Mouse (Mus musculus): ENCODE results near the gene Prkcsh.

Gene Prkcsh

GRCm38 (mm10) chr9:22002194-22003162, at the start of gene Prkcsh, which contains the start of gene Ccdc151:
TSS of gene Prkcsh (plus strand) at chr9:22002806.
TSS of gene Ccdc151 (minus strand) at chr9:22002634.
- DNase-seq (ENCODE audit: low spot score in 2 of 2) = peak; percentile 96 to 98

GRCm38 (mm10) chr9:21953600-21953999, 49.0 kb upstream of the Prkcsh start:
- peak in 1 of 2 experiments; percentile 47 for DNase-seq (ENCODE audit: low spot score in 2 of 2)

- no peak for DNase-seq (ENCODE audit: low spot score in 2 of 2)
Observed at GRCm38 (mm10) chr9:21954635-21955034, 48.0 kb upstream of the Prkcsh start.

- peak in 1 of 2 experiments; percentile 55 for DNase-seq (ENCODE audit: low spot score in 2 of 2)
Observed at GRCm38 (mm10) chr9:21955225-21955569, 47.4 kb upstream of the Prkcsh start.

GRCm38 (mm10) chr9:21955570-21956281, 46.9 kb upstream of the Prkcsh start, which contains the start of gene Swsap1:
TSS of gene Swsap1 (plus strand) at chr9:21955755.
- peak; percentile 100 for DNase-seq (ENCODE audit: low spot score in 2 of 2)

GRCm38 (mm10) chr9:21958372-21958771, 44.2 kb upstream of the Prkcsh start:
- DNase-seq (ENCODE audit: low spot score in 2 of 2) = no peak

GRCm38 (mm10) chr9:21959244-21959643, 43.4 kb upstream of the Prkcsh start:
- DNase-seq (ENCODE audit: low spot score in 2 of 2) = no peak

GRCm38 (mm10) chr9:21960135-21960534, 42.5 kb upstream of the Prkcsh start:
- DNase-seq (ENCODE audit: low spot score in 2 of 2) = no peak

- no peak for DNase-seq (ENCODE audit: low spot score in 2 of 2)
Observed at GRCm38 (mm10) chr9:21960558-21961208, 41.9 kb upstream of the Prkcsh start.

GRCm38 (mm10) chr9:21961366-21961980, 41.1 kb upstream of the Prkcsh start:
- DNase-seq (ENCODE audit: low spot score in 2 of 2) = no peak

- no peak for DNase-seq (ENCODE audit: low spot score in 2 of 2)
Observed at GRCm38 (mm10) chr9:21962010-21962409, 40.6 kb upstream of the Prkcsh start.

GRCm38 (mm10) chr9:21962416-21963059, 40.1 kb upstream of the Prkcsh start:
- peak in 1 of 2 experiments; percentile 52 for DNase-seq (ENCODE audit: low spot score in 2 of 2)

- DNase-seq (ENCODE audit: low spot score in 2 of 2) = no peak
Observed at GRCm38 (mm10) chr9:21963417-21963816, 39.2 kb upstream of the Prkcsh start, which contains the start of gene Epor. TSS of gene Epor (minus strand) at chr9:21963506.

- no peak for DNase-seq (ENCODE audit: low spot score in 2 of 2)
Observed at GRCm38 (mm10) chr9:21968883-21969282, 33.7 kb upstream of the Prkcsh start.

GRCm38 (mm10) chr9:21969304-21969703, 33.3 kb upstream of the Prkcsh start:
- no peak for DNase-seq (ENCODE audit: low spot score in 2 of 2)

GRCm38 (mm10) chr9:21976626-21977175, 25.9 kb upstream of the Prkcsh start:
- no peak for DNase-seq (ENCODE audit: low spot score in 2 of 2)

GRCm38 (mm10) chr9:21977331-21977730, 25.3 kb upstream of the Prkcsh start:
- DNase-seq (ENCODE audit: low spot score in 2 of 2) = no peak

GRCm38 (mm10) chr9:21977972-21978371, 24.6 kb upstream of the Prkcsh start:
- no peak for DNase-seq (ENCODE audit: low spot score in 2 of 2)

GRCm38 (mm10) chr9:21978398-21979128, 24.0 kb upstream of the Prkcsh start:
- DNase-seq (ENCODE audit: low spot score in 2 of 2) = no peak

GRCm38 (mm10) chr9:21983911-21984310, 18.7 kb upstream of the Prkcsh start:
- DNase-seq (ENCODE audit: low spot score in 2 of 2) = no peak

Measured in frontal cortex, postnatal 25 days (tissue).